ENCODE assay signal across 10 mouse cellular contexts in genomic region chr1:120964179-120964517, GRCm38 (mm10).
DNase-seq lines count a peak whose midpoint lies in the region; ATAC-seq and TF ChIP-seq lines count a peak whose summit lies in the region.
"Had no signal": no experiment of that assay in that cellular context is flagged by ENCODE, and none has a peak within 500 bp of the region (broad histone marks: within the 10 kb centered on the region; RNA-seq: fewer than 3 reads in every experiment).

No protein-coding gene starts in this region.

- TF ChIP-seq EP300 in heart, postnatal 0 days (IDR thresholded peaks at IDR 0.05; ENCODE audit: low read depth): no peak

- H3K36me3 ChIP-seq in heart, embryonic 12.5 days: no peaks in the 10 kb centered on the region
- H3K36me3 ChIP-seq in heart, postnatal 0 days (replicated peaks; ENCODE audit: control insufficient read depth, insufficient read depth, low read length): no peaks in the 10 kb centered on the region
- no peaks in the 10 kb centered on the region for H3K36me3 ChIP-seq in midbrain, embryonic 11.5 days (ENCODE audit: control insufficient read depth, insufficient read depth, low read length)

- TF ChIP-seq POLR2A in brain, embryonic 14.5 days (IDR thresholded peaks at IDR 0.05; ENCODE audit: borderline replicate concordance, extremely low read depth, insufficient read depth, insufficient read length, poor library complexity, severe bottlenecking): no peak

- H3K9ac ChIP-seq in heart, embryonic 12.5 days: peak overlapping the region; percentile 41
- no peak overlapping the region; the same call in 1 of the 2 replicates for H3K9ac ChIP-seq in heart, postnatal 0 days (replicated peaks; ENCODE audit: low read depth, low read length)
- 0 out of 2 replicates have a peak overlapping the region, but pooled peaks have one; percentile 24 for H3K9ac ChIP-seq in midbrain, embryonic 11.5 days (ENCODE audit: low read length)

- H3K27ac ChIP-seq in heart, embryonic 12.5 days (ENCODE audit: poor library complexity, severe bottlenecking): no peak overlapping the region
- H3K27ac ChIP-seq in heart, postnatal 0 days (ENCODE audit: low read depth): no peak overlapping the region
- H3K27ac ChIP-seq in midbrain, embryonic 11.5 days (ENCODE audit: low read depth, low read length): no peak overlapping the region

- no peak for TF ChIP-seq CTCF in brain, embryonic 14.5 days (IDR thresholded peaks at IDR 0.05; ENCODE audit: borderline replicate concordance, extremely low read depth, insufficient read depth, insufficient read length)
- no peak for TF ChIP-seq CTCF in heart, postnatal 0 days (IDR thresholded peaks at IDR 0.05; ENCODE audit: low read depth)

- DNase-seq in heart, adult 8-10 months (ENCODE audit: low spot score): no peak
- DNase-seq in brain, embryonic 14.5 days (ENCODE audit: low read depth): peak; percentile 26
- no peak for DNase-seq in heart, postnatal 0 days (ENCODE audit: low spot score)
- DNase-seq in midbrain, embryonic 11.5 days (ENCODE audit: low spot score, missing footprints): no peak
- no peak for DNase-seq in left cerebral cortex, adult 11 months (ENCODE audit: low spot score)
- no peak for DNase-seq in cerebellum, adult 9-11 months
- DNase-seq: B cell, adult 2 months; kidney, adult 11 months had no signal

- 50% methylated on average over 17 of the region's 17 CpGs for WGBS in heart, embryonic 12.5 days
- WGBS in heart, postnatal 0 days: 47% methylated on average over 17 of the region's 17 CpGs
- 57% methylated on average over 17 of the region's 17 CpGs for WGBS in midbrain, embryonic 11.5 days

- H3K4me3 ChIP-seq in heart, embryonic 12.5 days: peak overlapping the region; percentile 38
- H3K4me3 ChIP-seq in heart, postnatal 0 days (ENCODE audit: low read depth, low read length): peak overlapping the region; percentile 44
- no peak overlapping the region for H3K4me3 ChIP-seq in midbrain, embryonic 11.5 days (ENCODE audit: low read depth, low read length)

- H3K27me3 ChIP-seq in heart, embryonic 12.5 days (replicated peaks): no peaks in the 10 kb centered on the region; the same call in 1 of the 2 replicates
- no peaks in the 10 kb centered on the region for H3K27me3 ChIP-seq in heart, postnatal 0 days (ENCODE audit: control insufficient read depth, insufficient read depth, low read length)
- H3K27me3 ChIP-seq in midbrain, embryonic 11.5 days (ENCODE audit: control insufficient read depth, insufficient read depth, low read length): peaks cover 11% of the 10 kb centered on the region; the same call in 1 of the 2 replicates

- H3K4me2 ChIP-seq in heart, embryonic 12.5 days: peak overlapping the region; percentile 67
- peak overlapping the region; percentile 60 for H3K4me2 ChIP-seq in heart, postnatal 0 days (ENCODE audit: low read depth, low read length)
- H3K4me2 ChIP-seq in midbrain, embryonic 11.5 days: peak overlapping the region; percentile 33; the same call in 1 of the 2 replicates

- ATAC-seq in heart, embryonic 12.5 days (ENCODE audit: insufficient number of reproducible peaks, low FRiP score): no peak
- ATAC-seq in heart, postnatal 0 days (ENCODE audit: insufficient read depth, low read depth): no peak
- no peak for ATAC-seq in midbrain, embryonic 11.5 days (ENCODE audit: low FRiP score)
- no peak for ATAC-seq in erythroblast, adult 5-6 weeks (replicated peaks; ENCODE audit: low FRiP score, poor library complexity, severe bottlenecking)

- H3K4me1 ChIP-seq in heart, embryonic 12.5 days (replicated peaks): no peaks in the 10 kb centered on the region
- no peaks in the 10 kb centered on the region for H3K4me1 ChIP-seq in heart, postnatal 0 days (ENCODE audit: control insufficient read depth, insufficient read depth)
- peaks cover 8% of the 10 kb centered on the region for H3K4me1 ChIP-seq in midbrain, embryonic 11.5 days (ENCODE audit: control insufficient read depth, insufficient read depth, low read length)

- no peaks in the 10 kb centered on the region for H3K9me3 ChIP-seq in heart, embryonic 12.5 days (replicated peaks)
- no peaks in the 10 kb centered on the region for H3K9me3 ChIP-seq in heart, postnatal 0 days (replicated peaks; ENCODE audit: control insufficient read depth, low read length)
- H3K9me3 ChIP-seq in midbrain, embryonic 11.5 days (ENCODE audit: control insufficient read depth, low read length): no peaks in the 10 kb centered on the region
